Mouse (Mus musculus): ENCODE measurements around the gene Zic1. TPM values are rescaled to one million over a fixed set of nuclear protein-coding genes. Genes with fewer than 3 reads are reported as not detected.

The Zic1 gene
- polyA plus RNA-seq, 1 experiment from 2014 or later, result 14.4 TPM

- H3K9ac ChIP-seq (ENCODE audit: low read length), result peak overlapping the region; percentile 80
- ATAC-seq (peak; percentile 53), DNase-seq (ENCODE audit: low spot score) (peak; percentile 71)
- peak overlapping the region; percentile 95 for H3K27ac ChIP-seq (ENCODE audit: low read depth, low read length)
- no peaks in the 10 kb centered on the region for H3K36me3 ChIP-seq (ENCODE audit: control insufficient read depth, insufficient read depth, low read length)
- H3K27me3 ChIP-seq (replicated peaks; ENCODE audit: control insufficient read depth, insufficient read depth, low read length), result peaks cover 80% of the 10 kb centered on the region
- H3K4me1 ChIP-seq (ENCODE audit: control insufficient read depth, insufficient read depth, low read length), result no peaks in the 10 kb centered on the region
- whole genome bisulfite sequencing, result under 1% methylated on average over 72 of the region's 76 CpGs
- peak overlapping the region; percentile 72 for H3K4me2 ChIP-seq (ENCODE audit: low read length)
- H3K4me3 ChIP-seq (ENCODE audit: low read depth, low read length), result peak overlapping the region; percentile 44
- no peaks in the 10 kb centered on the region for H3K9me3 ChIP-seq (replicated peaks; ENCODE audit: control insufficient read depth, low read length)
Observed at GRCm38 (mm10) chr9:91381284-91382110, 15.9 kb upstream of the Zic1 start.

GRCm38 (mm10) chr9:91380458-91380914, 14.9 kb upstream of the Zic1 start:
- Histone ChIP-seq H3K4me3 (ENCODE audit: low read depth, low read length) (peak overlapping the region; percentile 44), H3K27me3 (replicated peaks; ENCODE audit: control insufficient read depth, insufficient read depth, low read length) (peaks cover 80% of the 10 kb centered on the region), H3K9me3 (replicated peaks; ENCODE audit: control insufficient read depth, low read length) (no peaks in the 10 kb centered on the region), H3K9ac (ENCODE audit: low read length) (peak overlapping the region; percentile 80), H3K36me3 (ENCODE audit: control insufficient read depth, insufficient read depth, low read length) (no peaks in the 10 kb centered on the region), H3K4me1 (ENCODE audit: control insufficient read depth, insufficient read depth, low read length) (no peaks in the 10 kb centered on the region), H3K27ac (ENCODE audit: low read depth, low read length) (peak overlapping the region; percentile 95), H3K4me2 (ENCODE audit: low read length) (peak overlapping the region; percentile 72)
- ATAC-seq (no peak), DNase-seq (ENCODE audit: low spot score) (no peak)
- WGBS, result under 1% methylated on average over 9 of the region's 9 CpGs

GRCm38 (mm10) chr9:91379781-91380457, 14.3 kb upstream of the Zic1 start:
- ATAC-seq (no peak), DNase-seq (ENCODE audit: low spot score) (no peak)
- Histone ChIP-seq H3K9ac (ENCODE audit: low read length) (peak overlapping the region; percentile 80), H3K36me3 (ENCODE audit: control insufficient read depth, insufficient read depth, low read length) (no peaks in the 10 kb centered on the region), H3K4me3 (ENCODE audit: low read depth, low read length) (peak overlapping the region; percentile 44), H3K4me2 (ENCODE audit: low read length) (peak overlapping the region; percentile 72), H3K27ac (ENCODE audit: low read depth, low read length) (peak overlapping the region; percentile 95), H3K27me3 (replicated peaks; ENCODE audit: control insufficient read depth, insufficient read depth, low read length) (peaks cover 78% of the 10 kb centered on the region), H3K4me1 (ENCODE audit: control insufficient read depth, insufficient read depth, low read length) (no peaks in the 10 kb centered on the region), H3K9me3 (replicated peaks; ENCODE audit: control insufficient read depth, low read length) (no peaks in the 10 kb centered on the region)
- 7% methylated on average over 10 of the region's 10 CpGs for WGBS

GRCm38 (mm10) chr9:91379300-91379635, 13.7 kb upstream of the Zic1 start:
- ATAC-seq (no peak), DNase-seq (ENCODE audit: low spot score) (no peak)
- no peaks in the 10 kb centered on the region for H3K9me3 ChIP-seq (replicated peaks; ENCODE audit: control insufficient read depth, low read length)
- peak overlapping the region; percentile 44 for H3K4me3 ChIP-seq (ENCODE audit: low read depth, low read length)
- H3K36me3 ChIP-seq (ENCODE audit: control insufficient read depth, insufficient read depth, low read length), result no peaks in the 10 kb centered on the region
- 9% methylated on average over 8 of the region's 8 CpGs for WGBS
- H3K4me2 ChIP-seq (ENCODE audit: low read length), result peak overlapping the region; percentile 72
- H3K4me1 ChIP-seq (ENCODE audit: control insufficient read depth, insufficient read depth, low read length), result no peaks in the 10 kb centered on the region
- peak overlapping the region; percentile 80 for H3K9ac ChIP-seq (ENCODE audit: low read length)
- H3K27me3 ChIP-seq (replicated peaks; ENCODE audit: control insufficient read depth, insufficient read depth, low read length), result peaks cover 77% of the 10 kb centered on the region
- peak overlapping the region; percentile 95 for H3K27ac ChIP-seq (ENCODE audit: low read depth, low read length)

GRCm38 (mm10) chr9:91378411-91379299, 13.0 kb upstream of the Zic1 start:
- H3K4me1 ChIP-seq (ENCODE audit: control insufficient read depth, insufficient read depth, low read length), result no peaks in the 10 kb centered on the region
- H3K27me3 ChIP-seq (replicated peaks; ENCODE audit: control insufficient read depth, insufficient read depth, low read length), result peaks cover 77% of the 10 kb centered on the region
- WGBS, result 2% methylated on average over 48 of the region's 48 CpGs
- ATAC-seq (no peak), DNase-seq (ENCODE audit: low spot score) (no peak)
- no peaks in the 10 kb centered on the region for H3K36me3 ChIP-seq (ENCODE audit: control insufficient read depth, insufficient read depth, low read length)
- peak overlapping the region; percentile 72 for H3K4me2 ChIP-seq (ENCODE audit: low read length)
- H3K4me3 ChIP-seq (ENCODE audit: low read depth, low read length), result peak overlapping the region; percentile 44
- H3K9ac ChIP-seq (ENCODE audit: low read length), result peak overlapping the region; percentile 80
- no peaks in the 10 kb centered on the region for H3K9me3 ChIP-seq (replicated peaks; ENCODE audit: control insufficient read depth, low read length)
- H3K27ac ChIP-seq (ENCODE audit: low read depth, low read length), result peak overlapping the region; percentile 95

GRCm38 (mm10) chr9:91377873-91378150, 12.2 kb upstream of the Zic1 start:
- Histone ChIP-seq H3K27ac (ENCODE audit: low read depth, low read length) (peak overlapping the region; percentile 95), H3K4me1 (ENCODE audit: control insufficient read depth, insufficient read depth, low read length) (no peaks in the 10 kb centered on the region), H3K4me3 (ENCODE audit: low read depth, low read length) (peak overlapping the region; percentile 44; the same call in 1 of the 2 replicates), H3K9me3 (replicated peaks; ENCODE audit: control insufficient read depth, low read length) (no peaks in the 10 kb centered on the region), H3K9ac (ENCODE audit: low read length) (peak overlapping the region; percentile 80; the same call in 1 of the 2 replicates), H3K36me3 (ENCODE audit: control insufficient read depth, insufficient read depth, low read length) (no peaks in the 10 kb centered on the region), H3K27me3 (replicated peaks; ENCODE audit: control insufficient read depth, insufficient read depth, low read length) (peaks cover 77% of the 10 kb centered on the region), H3K4me2 (ENCODE audit: low read length) (peak overlapping the region; percentile 72)
- WGBS, result under 1% methylated on average over 16 of the region's 16 CpGs
- peak; percentile 57 for ATAC-seq
- DNase-seq (ENCODE audit: low spot score), result peak; percentile 81

GRCm38 (mm10) chr9:91377036-91377872, 11.6 kb upstream of the Zic1 start:
- Histone ChIP-seq H3K36me3 (ENCODE audit: control insufficient read depth, insufficient read depth, low read length) (no peaks in the 10 kb centered on the region), H3K9ac (ENCODE audit: low read length) (peak overlapping the region; percentile 35; the same call in 1 of the 2 replicates), H3K9me3 (replicated peaks; ENCODE audit: control insufficient read depth, low read length) (no peaks in the 10 kb centered on the region), H3K4me2 (ENCODE audit: low read length) (peak overlapping the region; percentile 72), H3K27me3 (replicated peaks; ENCODE audit: control insufficient read depth, insufficient read depth, low read length) (peaks cover 78% of the 10 kb centered on the region), H3K27ac (ENCODE audit: low read depth, low read length) (peak overlapping the region; percentile 95), H3K4me3 (ENCODE audit: low read depth, low read length) (peak overlapping the region; percentile 44; the same call in 1 of the 2 replicates), H3K4me1 (ENCODE audit: control insufficient read depth, insufficient read depth, low read length) (no peaks in the 10 kb centered on the region)
- no peak for DNase-seq (ENCODE audit: low spot score)
- 0 out of 2 replicates have a peak, but pooled peaks have one; percentile 16 for ATAC-seq
- 8% methylated on average over 14 of the region's 14 CpGs for WGBS

GRCm38 (mm10) chr9:91374665-91375064, 9.1 kb upstream of the Zic1 start:
- ATAC-seq, result no peak
- no peaks in the 10 kb centered on the region for H3K9me3 ChIP-seq (replicated peaks; ENCODE audit: control insufficient read depth, low read length)
- no peaks in the 10 kb centered on the region for H3K36me3 ChIP-seq (ENCODE audit: control insufficient read depth, insufficient read depth, low read length)
- H3K4me1 ChIP-seq (ENCODE audit: control insufficient read depth, insufficient read depth, low read length), result no peaks in the 10 kb centered on the region
- H3K27ac ChIP-seq (ENCODE audit: low read depth, low read length), result peak overlapping the region; percentile 22; the same call in 1 of the 2 replicates
- H3K9ac ChIP-seq (ENCODE audit: low read length), result no peak overlapping the region
- H3K4me2 ChIP-seq (ENCODE audit: low read length), result peak overlapping the region; percentile 33
- no peak for DNase-seq (ENCODE audit: low spot score)
- H3K4me3 ChIP-seq (ENCODE audit: low read depth, low read length), result no peak overlapping the region
- 30% methylated on average over 4 of the region's 4 CpGs for WGBS
- peaks cover 85% of the 10 kb centered on the region for H3K27me3 ChIP-seq (replicated peaks; ENCODE audit: control insufficient read depth, insufficient read depth, low read length)
